Mouse (Mus musculus): Measurements from ENCODE around the gene Amigo2. TPM values are rescaled to one million over a fixed set of nuclear protein-coding genes. Genes with fewer than 3 reads are reported as not detected.
A peak's percentile ranks its signal among the peaks of the same experiment; 100 is the strongest.

The Amigo2 gene
- total and polyA plus RNA-seq, 3 experiments: not detected

- Histone ChIP-seq H3K27me3 (ENCODE audit: control insufficient read depth in 1 of 2, insufficient read depth in 2 of 2, low read length in 2 of 2) (peaks cover 0 to 2% of the 10 kb centered on the region in 2 experiments; a peak in 1 of 4 replicates), H3K9me3 (replicated peaks; ENCODE audit: insufficient read depth, low read length) (no peaks in the 10 kb centered on the region), H3K27ac (ENCODE audit: control insufficient read depth, low read depth, low read length) (no peak overlapping the region), H3K9ac (ENCODE audit: control insufficient read depth, low read depth, low read length, poor library complexity, severe bottlenecking) (no peak overlapping the region), H3K4me3 (ENCODE audit: control insufficient read depth in 1 of 2, insufficient read depth in 1 of 2, low read depth in 2 of 2, low read length in 2 of 2) (no peak overlapping the region), H3K4me1 (ENCODE audit: control insufficient read depth in 1 of 2, insufficient read depth in 2 of 2, low read length in 2 of 2) (no peaks in the 10 kb centered on the region), H3K36me3 (ENCODE audit: control insufficient read depth in 1 of 2, insufficient read depth in 2 of 2, low read length in 2 of 2) (no peaks in the 10 kb centered on the region), H3K79me2 (ENCODE audit: control insufficient read depth, insufficient read depth, low read length, poor library complexity) (no peaks in the 10 kb centered on the region)
- no peak for DNase-seq (ENCODE audit: low read depth, low spot score)
- TF ChIP-seq ELF1 (IDR thresholded peaks at IDR 0.05; ENCODE audit: low read depth, low read length) (no peak), POLR2A (IDR thresholded peaks at IDR 0.05; ENCODE audit: control insufficient read depth in 1 of 2, insufficient read depth in 1 of 2, low read depth in 1 of 2, low read length in 2 of 2, poor library complexity in 1 of 2) (no peak), CTCF (IDR thresholded peaks at IDR 0.05 in 2 of 3, conservative IDR thresholded peaks at IDR 0.05 in 1 of 3; ENCODE audit: control insufficient read depth in 1 of 3, insufficient read depth in 1 of 3, low read depth in 2 of 3, low read length in 3 of 3, poor library complexity in 1 of 3, severe bottlenecking in 1 of 3) (no peak), ZKSCAN1 (IDR thresholded peaks at IDR 0.05; ENCODE audit: low read depth, low read length) (no peak), SIN3A (IDR thresholded peaks at IDR 0.05; ENCODE audit: low read length) (no peak), UBTF (IDR thresholded peaks at IDR 0.05; ENCODE audit: borderline replicate concordance, insufficient read depth, low read depth, low read length) (no peak), MAZ (IDR thresholded peaks at IDR 0.05; ENCODE audit: low read depth, low read length) (no peak), GABPA (IDR thresholded peaks at IDR 0.05; ENCODE audit: low read depth, low read length) (no peak), ZMIZ1 (IDR thresholded peaks at IDR 0.05; ENCODE audit: low read depth, low read length) (no peak), USF1 (IDR thresholded peaks at IDR 0.05; ENCODE audit: low read depth, low read length) (no peak), NELFE (IDR thresholded peaks at IDR 0.05; ENCODE audit: low read depth, low read length) (no peak)
These were observed 50.4 kb downstream of the Amigo2 start for GRCm38 (mm10) chr15:97196644-97197043.

GRCm38 (mm10) chr15:97195628-97196027 lies 51.5 kb downstream of the Amigo2 start:
- H3K27me3 ChIP-seq (ENCODE audit: control insufficient read depth in 1 of 2, insufficient read depth in 2 of 2, low read length in 2 of 2): peaks cover 0 to 5% of the 10 kb centered on the region in 2 experiments; a peak in 2 of 4 replicates
- H3K9me3 ChIP-seq (replicated peaks; ENCODE audit: insufficient read depth, low read length): no peaks in the 10 kb centered on the region
- peak; percentile 87 for DNase-seq (ENCODE audit: low read depth, low spot score)
- H3K4me1 ChIP-seq (ENCODE audit: control insufficient read depth in 1 of 2, insufficient read depth in 2 of 2, low read length in 2 of 2): no peaks in the 10 kb centered on the region
- no peaks in the 10 kb centered on the region for H3K79me2 ChIP-seq (ENCODE audit: control insufficient read depth, insufficient read depth, low read length, poor library complexity)
- no peak overlapping the region for H3K4me3 ChIP-seq (ENCODE audit: control insufficient read depth in 1 of 2, insufficient read depth in 1 of 2, low read depth in 2 of 2, low read length in 2 of 2)
- no peaks in the 10 kb centered on the region for H3K36me3 ChIP-seq (ENCODE audit: control insufficient read depth in 1 of 2, insufficient read depth in 2 of 2, low read length in 2 of 2)
- H3K27ac ChIP-seq (ENCODE audit: control insufficient read depth, low read depth, low read length): no peak overlapping the region
- H3K9ac ChIP-seq (ENCODE audit: control insufficient read depth, low read depth, low read length, poor library complexity, severe bottlenecking): no peak overlapping the region
- TF ChIP-seq GABPA (IDR thresholded peaks at IDR 0.05; ENCODE audit: low read depth, low read length) (no peak), USF2 (IDR thresholded peaks at IDR 0.05; ENCODE audit: borderline replicate concordance in 1 of 2, insufficient read depth in 1 of 2, low read depth in 1 of 2, low read length in 2 of 2) (no peak), JUND (IDR thresholded peaks at IDR 0.05; ENCODE audit: low read depth, low read length) (no peak), POLR2A (IDR thresholded peaks at IDR 0.05; ENCODE audit: control insufficient read depth in 1 of 2, insufficient read depth in 1 of 2, low read depth in 1 of 2, low read length in 2 of 2, poor library complexity in 1 of 2) (no peak), NRF1 (IDR thresholded peaks at IDR 0.05; ENCODE audit: insufficient read depth, low read depth, low read length, poor library complexity, severe bottlenecking) (no peak), HCFC1 (IDR thresholded peaks at IDR 0.05; ENCODE audit: low read depth, low read length) (no peak), TAL1 (IDR thresholded peaks at IDR 0.05; ENCODE audit: low read length) (no peak), MXI1 (IDR thresholded peaks at IDR 0.05; ENCODE audit: low read depth, low read length) (no peak), KAT2A (conservative IDR thresholded peaks at IDR 0.05; ENCODE audit: low read depth, low read length) (no peak), MEF2A (IDR thresholded peaks at IDR 0.05; ENCODE audit: extremely low read depth, insufficient replicate concordance, low read depth, low read length, poor library complexity, severe bottlenecking) (no peak), RAD21 (IDR thresholded peaks at IDR 0.05; ENCODE audit: low read depth, low read length) (peak; percentile 97), ZKSCAN1 (IDR thresholded peaks at IDR 0.05; ENCODE audit: low read depth, low read length) (no peak), ELF1 (IDR thresholded peaks at IDR 0.05; ENCODE audit: low read depth, low read length) (no peak), CHD2 (IDR thresholded peaks at IDR 0.05; ENCODE audit: low read length) (no peak), MYB (IDR thresholded peaks at IDR 0.05; ENCODE audit: low read depth, low read length) (no peak), RCOR1 (IDR thresholded peaks at IDR 0.05; ENCODE audit: low read depth, low read length) (no peak), MAX (IDR thresholded peaks at IDR 0.05; ENCODE audit: low read length) (no peak), GATA1 (IDR thresholded peaks at IDR 0.05; ENCODE audit: low read depth, low read length) (no peak), SMC3 (IDR thresholded peaks at IDR 0.05; ENCODE audit: low read depth, low read length) (peak; percentile 77), SIN3A (IDR thresholded peaks at IDR 0.05; ENCODE audit: low read length) (no peak), BHLHE40 (IDR thresholded peaks at IDR 0.05; ENCODE audit: borderline replicate concordance, low read depth, low read length) (no peak), USF1 (IDR thresholded peaks at IDR 0.05; ENCODE audit: low read depth, low read length) (no peak), EP300 (IDR thresholded peaks at IDR 0.05; ENCODE audit: low read depth in 1 of 2, low read length in 2 of 2) (no peak), POLR2AphosphoS5 (IDR thresholded peaks at IDR 0.05; ENCODE audit: borderline replicate concordance, low read depth, low read length) (no peak), ZMIZ1 (IDR thresholded peaks at IDR 0.05; ENCODE audit: low read depth, low read length) (no peak), CHD1 (IDR thresholded peaks at IDR 0.05; ENCODE audit: low read depth, low read length) (no peak), ETS1 (IDR thresholded peaks at IDR 0.05; ENCODE audit: low read depth, low read length) (no peak)

Measured in MEL (cell line).